8 mouse cellular contexts compared by ENCODE assay signal in the genomic region with DNA sequence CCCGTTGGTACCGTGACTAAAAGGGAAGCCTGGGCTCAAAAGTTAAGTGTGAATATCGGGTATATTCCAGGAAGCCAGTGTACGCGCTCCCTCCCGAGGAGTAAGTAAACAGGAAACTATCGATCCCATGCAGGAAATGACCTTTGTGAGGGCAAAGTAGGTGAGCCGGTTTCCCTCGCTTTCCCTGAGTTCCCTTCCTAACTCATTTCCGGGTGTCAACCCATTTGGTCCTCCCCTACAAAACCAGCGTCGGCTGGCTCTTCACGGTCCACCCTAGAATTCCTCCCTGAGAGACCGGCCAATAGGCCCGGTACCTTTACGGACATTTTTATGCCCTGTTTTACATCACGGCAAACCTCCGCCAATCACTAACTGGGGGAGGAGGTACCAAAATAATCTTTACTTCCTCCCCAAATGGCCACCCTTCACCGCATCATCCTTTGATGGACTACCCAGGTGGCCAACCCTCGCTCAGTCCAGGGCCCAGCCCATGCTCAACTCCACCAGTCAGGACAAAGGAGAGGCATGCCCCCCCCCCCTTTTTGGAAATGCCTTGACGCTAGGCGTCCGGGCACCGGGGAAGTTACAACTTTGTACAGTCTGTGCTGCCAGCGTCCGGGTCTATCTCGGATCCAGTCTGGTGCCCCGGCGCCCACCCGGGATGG. TPM values are rescaled to one million over a fixed set of nuclear protein-coding genes. Genes with fewer than 3 reads are reported as not detected.
DNase-seq lines count a peak whose midpoint lies in the region; ATAC-seq lines count a peak whose summit lies in the region.

No protein-coding gene starts in this region.

- no peaks in the 10 kb centered on the region for H3K36me3 ChIP-seq in heart, embryonic 13.5 days
- H3K36me3 ChIP-seq in liver, embryonic 12.5 days: no peaks in the 10 kb centered on the region
- no peaks in the 10 kb centered on the region for H3K36me3 ChIP-seq in stomach, embryonic 15.5 days

- ATAC-seq in erythroid progenitor cell, adult 5-6 weeks (replicated peaks; ENCODE audit: low FRiP score, poor library complexity, severe bottlenecking): peak; percentile 88
- ATAC-seq in heart, embryonic 13.5 days (ENCODE audit: extremely low read depth, insufficient number of reproducible peaks, low FRiP score, low TSS enrichment): peak; percentile 97
- peak; percentile 97 for ATAC-seq in liver, embryonic 12.5 days
- peak; percentile 99 for ATAC-seq in stomach, embryonic 15.5 days (ENCODE audit: insufficient read depth, low FRiP score, low read depth)

- peak overlapping the region; percentile 83 for H3K4me2 ChIP-seq in heart, embryonic 13.5 days
- H3K4me2 ChIP-seq in liver, embryonic 12.5 days: peak overlapping the region; percentile 72
- peak overlapping the region; percentile 62 for H3K4me2 ChIP-seq in stomach, embryonic 15.5 days

- under 1% methylated on average over 30 of the region's 30 CpGs for WGBS in heart, embryonic 13.5 days
- WGBS in liver, embryonic 12.5 days (ENCODE audit: insufficient replicate concordance): under 1% methylated on average over 30 of the region's 30 CpGs
- WGBS in stomach, embryonic 15.5 days: under 1% methylated on average over 30 of the region's 30 CpGs

- peaks cover 9% of the 10 kb centered on the region for H3K4me1 ChIP-seq in heart, embryonic 13.5 days
- peaks cover 31% of the 10 kb centered on the region for H3K4me1 ChIP-seq in liver, embryonic 12.5 days
- H3K4me1 ChIP-seq in stomach, embryonic 15.5 days: peaks cover 5% of the 10 kb centered on the region; the same call in 1 of the 2 replicates

- peak; percentile 99 for DNase-seq in CD4-positive helper T cell, adult 2 months (ENCODE audit: low read depth, low spot score)
- DNase-seq in brain, embryonic 18.5 days (ENCODE audit: low read depth, low spot score): peak; percentile 99
- peak; percentile 98 for DNase-seq in kidney, postnatal 10 days
- DNase-seq in natural killer cell, adult 2 months (ENCODE audit: low spot score in 2 of 2): peak; percentile 97

- peak overlapping the region; percentile 72 for H3K4me3 ChIP-seq in heart, embryonic 13.5 days
- peak overlapping the region; percentile 69 for H3K4me3 ChIP-seq in liver, embryonic 12.5 days
- H3K4me3 ChIP-seq in stomach, embryonic 15.5 days (replicated peaks): peak overlapping the region; percentile 61

- peak overlapping the region; percentile 86 for H3K9ac ChIP-seq in heart, embryonic 13.5 days
- H3K9ac ChIP-seq in liver, embryonic 12.5 days: peak overlapping the region; percentile 84
- H3K9ac ChIP-seq in stomach, embryonic 15.5 days: peak overlapping the region; percentile 63

- H3K27ac ChIP-seq in heart, embryonic 13.5 days (replicated peaks): peak overlapping the region; percentile 100
- H3K27ac ChIP-seq in liver, embryonic 12.5 days: peak overlapping the region; percentile 100
- H3K27ac ChIP-seq in stomach, embryonic 15.5 days: peak overlapping the region; percentile 99

- H3K27me3 ChIP-seq in heart, embryonic 13.5 days (replicated peaks): no peaks in the 10 kb centered on the region
- no peaks in the 10 kb centered on the region; the same call in 1 of the 2 replicates for H3K27me3 ChIP-seq in liver, embryonic 12.5 days (replicated peaks)
- no peaks in the 10 kb centered on the region for H3K27me3 ChIP-seq in stomach, embryonic 15.5 days (replicated peaks)

- H3K9me3 ChIP-seq in heart, embryonic 13.5 days: no peaks in the 10 kb centered on the region
- H3K9me3 ChIP-seq in liver, embryonic 12.5 days (replicated peaks): no peaks in the 10 kb centered on the region
- no peaks in the 10 kb centered on the region for H3K9me3 ChIP-seq in stomach, embryonic 15.5 days

RNA-seq across cellular contexts. Expression of gene Foxj2, which starts 9.0 kb away (rescaled TPM):
- total RNA-seq in erythroid progenitor cell, adult 5-6 weeks (2015; ENCODE audit: low replicate concordance): 9.4 and 17.6 TPM in 2 replicates
- 5.2 and 9.2 TPM in 2 replicates for total RNA-seq in erythroid progenitor cell, adult 5-6 weeks (2017; ENCODE audit: low replicate concordance)
- polyA plus RNA-seq in heart, embryonic 13.5 days (2015; fragmentation: Nextera tagmentation; extraction: Ambion mirVana): 4.8 and 5.6 TPM in 2 replicates
- polyA plus RNA-seq in liver, embryonic 12.5 days (2016; fragmentation: Nextera tagmentation; extraction: Ambion mirVana): 2.0 and 2.4 TPM in 2 replicates
- polyA plus RNA-seq in stomach, embryonic 15.5 days (2015; fragmentation: Nextera tagmentation; extraction: Ambion mirVana): 5.2 and 5.8 TPM in 2 replicates

RNA-seq across cellular contexts. Expression of gene Slc2a3, which starts 9.3 kb away (rescaled TPM):
- total RNA-seq in erythroid progenitor cell, adult 5-6 weeks (2015; ENCODE audit: low replicate concordance): 9.4 and 13.4 TPM in 2 replicates
- 9.4 and 10.8 TPM in 2 replicates for total RNA-seq in erythroid progenitor cell, adult 5-6 weeks (2017; ENCODE audit: low replicate concordance)
- 12.1 and 15.4 TPM in 2 replicates for polyA plus RNA-seq in heart, embryonic 13.5 days (2015; fragmentation: Nextera tagmentation; extraction: Ambion mirVana)
- polyA plus RNA-seq in liver, embryonic 12.5 days (2016; fragmentation: Nextera tagmentation; extraction: Ambion mirVana): 35.5 and 38.7 TPM in 2 replicates
- 11.0 and 11.9 TPM in 2 replicates for polyA plus RNA-seq in stomach, embryonic 15.5 days (2015; fragmentation: Nextera tagmentation; extraction: Ambion mirVana)

RNA-seq across cellular contexts. Expression of gene C3ar1, which starts 45.2 kb away (rescaled TPM):
- 1.3 and 1.4 TPM in 2 replicates for total RNA-seq in erythroid progenitor cell, adult 5-6 weeks (2015; ENCODE audit: low replicate concordance)
- total RNA-seq in erythroid progenitor cell, adult 5-6 weeks (2017; ENCODE audit: low replicate concordance): 0.26 TPM in 1 of 2 replicates, not detected in the other
- polyA plus RNA-seq in heart, embryonic 13.5 days (2015; fragmentation: Nextera tagmentation; extraction: Ambion mirVana): 2.4 and 3.0 TPM in 2 replicates
- 1.5 TPM in 2 replicates for polyA plus RNA-seq in liver, embryonic 12.5 days (2016; fragmentation: Nextera tagmentation; extraction: Ambion mirVana)
- polyA plus RNA-seq in stomach, embryonic 15.5 days (2015; fragmentation: Nextera tagmentation; extraction: Ambion mirVana): 2.6 and 3.3 TPM in 2 replicates

Comparison
In these comparisons a context has a peak if more than half of its experiments do, and no peak if none do; other contexts are left out.
1. Peak in every context shown above with its lines: DNase-seq, ATAC-seq, H3K4me3 ChIP-seq and H3K27ac ChIP-seq.